Mouse (Mus musculus): ENCODE measurements around the gene Prg2. TPM values are rescaled to one million over a fixed set of nuclear protein-coding genes. Genes with fewer than 3 reads are reported as not detected.

Prg2 gene
- polyA plus RNA-seq, 1 experiment from 2014 or later: 1.3 TPM

DNA sequence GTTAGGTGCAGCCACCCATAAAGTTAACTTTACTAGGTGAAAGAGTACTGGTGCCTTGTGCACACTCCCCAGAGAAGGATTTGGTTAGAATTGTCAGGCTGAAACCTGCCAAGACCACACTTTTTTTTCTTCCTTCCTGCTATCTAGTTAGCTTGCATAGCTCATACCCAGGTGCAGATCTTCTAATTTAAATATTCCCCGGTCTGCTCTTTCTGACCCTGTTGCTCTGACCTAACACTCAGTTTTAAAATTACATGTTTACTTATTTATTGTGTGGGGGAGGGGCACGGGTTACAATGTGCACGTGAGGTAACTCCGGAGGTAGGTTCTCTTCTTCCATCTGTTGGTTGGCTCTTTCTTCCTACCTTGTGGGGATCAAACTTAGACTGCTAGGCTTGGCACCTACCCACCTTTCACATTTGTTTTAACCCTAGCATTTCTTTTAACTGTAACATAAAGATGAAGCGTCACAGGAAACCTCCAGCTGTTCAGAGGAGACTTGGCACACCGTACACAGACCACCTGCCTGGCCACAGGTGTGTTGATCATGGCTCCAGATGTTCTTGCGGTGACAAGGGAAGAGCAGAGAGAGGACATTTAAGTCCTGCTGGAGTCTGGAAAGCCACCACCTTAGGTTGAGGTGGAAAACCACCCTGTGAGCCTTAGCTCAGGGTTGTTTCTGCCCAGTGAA, 16.0 kb upstream of the Prg2 start:
- Histone ChIP-seq H3K9me3 (no peaks in the 10 kb centered on the region), H3K4me1 (no peaks in the 10 kb centered on the region), H3K4me3 (no peak overlapping the region), H3K27ac (no peak overlapping the region), H3K4me2 (replicated peaks) (no peak overlapping the region), H3K9ac (no peak overlapping the region), H3K27me3 (replicated peaks) (no peaks in the 10 kb centered on the region), H3K36me3 (no peaks in the 10 kb centered on the region)
- no peak for ATAC-seq (ENCODE audit: low FRiP score, low read depth)
- 89% methylated on average over 7 of the region's 7 CpGs for WGBS

DNA sequence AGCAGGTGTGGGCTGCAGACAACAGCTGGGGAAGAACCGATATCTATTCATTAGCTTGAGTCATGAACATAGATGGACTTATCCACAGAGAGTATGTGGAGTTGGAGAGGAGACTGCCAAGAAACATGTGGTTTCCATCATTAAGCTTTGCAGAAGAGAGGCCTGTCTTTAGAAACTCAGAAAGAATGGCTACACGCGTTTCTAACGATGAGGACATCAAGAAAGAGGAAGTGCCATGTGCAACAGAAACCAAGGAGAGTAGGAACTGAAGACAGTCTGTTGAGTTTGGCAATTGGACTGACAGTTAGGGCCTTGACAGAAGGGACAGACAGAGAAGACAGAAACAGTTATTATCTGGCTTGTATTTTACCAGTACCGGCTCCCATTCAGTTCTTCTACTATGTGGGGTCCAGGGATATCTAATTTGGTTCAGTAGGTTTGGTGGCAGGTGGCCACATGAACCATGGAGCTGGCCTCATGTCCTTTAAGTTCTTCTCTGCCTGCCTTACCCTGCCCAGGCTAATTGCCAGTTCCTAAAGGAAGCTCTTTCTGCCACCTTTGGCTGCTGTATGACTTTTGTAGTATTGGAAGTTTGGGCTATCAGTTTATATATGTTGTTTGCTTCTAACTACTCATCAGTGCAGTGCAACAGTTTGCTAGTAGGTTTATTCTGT, 12.8 kb upstream of the Prg2 start:
- Histone ChIP-seq H3K9ac (no peak overlapping the region), H3K27ac (no peak overlapping the region), H3K4me2 (replicated peaks) (no peak overlapping the region), H3K36me3 (no peaks in the 10 kb centered on the region), H3K4me3 (no peak overlapping the region), H3K9me3 (no peaks in the 10 kb centered on the region), H3K27me3 (replicated peaks) (no peaks in the 10 kb centered on the region), H3K4me1 (no peaks in the 10 kb centered on the region)
- no peak for ATAC-seq (ENCODE audit: low FRiP score, low read depth)
- 94% methylated on average over 5 of the region's 5 CpGs for WGBS

DNA sequence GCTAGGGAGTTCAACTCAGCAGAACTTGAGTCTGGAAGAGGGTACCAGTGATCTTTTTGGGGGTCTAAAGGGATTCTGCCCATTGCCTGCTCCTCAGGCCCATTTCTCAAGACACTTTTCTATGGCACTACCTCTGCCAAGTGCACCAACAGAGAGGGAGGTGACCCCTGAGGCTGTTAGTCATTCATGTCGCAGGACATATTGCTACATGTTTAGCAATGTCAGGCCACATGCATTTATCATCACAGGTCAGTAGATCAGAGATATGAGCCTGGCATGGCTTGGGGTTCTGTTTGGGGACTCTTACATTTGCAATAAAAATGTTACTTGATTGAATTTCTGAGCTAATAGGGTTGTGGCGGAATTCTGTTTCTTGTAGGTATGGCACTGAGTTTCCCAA, 4.7 kb upstream of the Prg2 start:
- Histone ChIP-seq H3K9ac (no peak overlapping the region), H3K4me2 (replicated peaks) (no peak overlapping the region), H3K36me3 (no peaks in the 10 kb centered on the region), H3K4me1 (no peaks in the 10 kb centered on the region), H3K9me3 (no peaks in the 10 kb centered on the region), H3K4me3 (no peak overlapping the region), H3K27me3 (replicated peaks) (no peaks in the 10 kb centered on the region), H3K27ac (no peak overlapping the region)
- 91% methylated on average over 2 of the region's 2 CpGs for WGBS
- no peak for ATAC-seq (ENCODE audit: low FRiP score, low read depth)

DNA sequence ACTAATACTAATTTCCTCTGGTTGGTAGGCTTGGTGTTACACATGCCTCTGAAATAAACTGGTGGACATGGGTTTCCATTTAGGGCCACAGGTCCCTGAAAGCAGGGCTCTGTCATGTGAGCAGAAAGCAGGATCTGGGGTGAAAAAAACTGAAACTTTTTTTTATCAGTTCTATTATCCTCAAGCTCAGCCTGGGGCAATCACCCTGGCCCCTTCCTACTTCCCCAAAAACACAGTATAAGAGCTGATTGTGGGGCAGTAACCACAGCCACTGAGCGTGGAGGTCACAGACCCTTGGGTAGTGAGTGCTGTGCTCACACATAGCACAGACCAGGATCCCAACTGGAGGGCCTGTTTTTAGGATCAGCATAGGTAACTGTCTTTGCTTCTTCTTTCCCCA, 7.7 kb downstream of the Prg2 start, which contains the start of gene Prg3:
Gene Prg3, plus strand, starts transcription at position 286 of the 400 bp plus-strand sequence.
- ATAC-seq (ENCODE audit: low FRiP score, low read depth): no peak
- Histone ChIP-seq H3K4me1 (no peaks in the 10 kb centered on the region), H3K27ac (no peak within 1 kb of the TSS), H3K27me3 (replicated peaks) (no peaks in the 10 kb centered on the region), H3K9me3 (no peaks in the 10 kb centered on the region), H3K4me2 (replicated peaks) (no peak within 1 kb of the TSS), H3K9ac (no peak within 1 kb of the TSS), H3K36me3 (no peaks in the 10 kb centered on the region), H3K4me3 (no peak within 1 kb of the TSS)
- 80% methylated on average over 1 of the region's 1 CpGs for WGBS

DNA sequence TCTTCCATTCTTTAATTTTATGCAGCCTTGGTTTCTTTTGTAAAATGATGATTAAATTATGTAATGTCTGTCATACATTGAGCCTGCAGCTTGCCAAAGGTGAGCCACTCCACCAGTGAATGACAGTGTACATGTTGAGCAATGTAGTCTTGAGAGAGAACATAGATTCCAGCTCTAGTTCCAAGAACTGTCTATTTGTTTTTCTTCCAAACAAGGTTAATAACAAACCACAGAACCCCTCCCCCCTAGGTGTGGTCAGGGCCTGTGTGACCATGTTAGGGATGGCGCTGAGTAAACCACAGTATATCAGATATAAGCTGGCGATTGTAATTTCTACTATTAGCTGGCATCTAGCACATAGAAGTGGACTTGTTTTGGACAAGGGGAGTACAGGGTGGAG, 16.1 kb downstream of the Prg2 start:
- no peak for ATAC-seq (ENCODE audit: low FRiP score, low read depth)
- Histone ChIP-seq H3K9ac (no peak overlapping the region), H3K27me3 (replicated peaks) (no peaks in the 10 kb centered on the region), H3K27ac (no peak overlapping the region), H3K4me3 (no peak overlapping the region), H3K4me1 (no peaks in the 10 kb centered on the region), H3K9me3 (no peaks in the 10 kb centered on the region), H3K36me3 (no peaks in the 10 kb centered on the region), H3K4me2 (replicated peaks) (no peak overlapping the region)
- 86% methylated on average over 2 of the region's 2 CpGs for WGBS

DNA sequence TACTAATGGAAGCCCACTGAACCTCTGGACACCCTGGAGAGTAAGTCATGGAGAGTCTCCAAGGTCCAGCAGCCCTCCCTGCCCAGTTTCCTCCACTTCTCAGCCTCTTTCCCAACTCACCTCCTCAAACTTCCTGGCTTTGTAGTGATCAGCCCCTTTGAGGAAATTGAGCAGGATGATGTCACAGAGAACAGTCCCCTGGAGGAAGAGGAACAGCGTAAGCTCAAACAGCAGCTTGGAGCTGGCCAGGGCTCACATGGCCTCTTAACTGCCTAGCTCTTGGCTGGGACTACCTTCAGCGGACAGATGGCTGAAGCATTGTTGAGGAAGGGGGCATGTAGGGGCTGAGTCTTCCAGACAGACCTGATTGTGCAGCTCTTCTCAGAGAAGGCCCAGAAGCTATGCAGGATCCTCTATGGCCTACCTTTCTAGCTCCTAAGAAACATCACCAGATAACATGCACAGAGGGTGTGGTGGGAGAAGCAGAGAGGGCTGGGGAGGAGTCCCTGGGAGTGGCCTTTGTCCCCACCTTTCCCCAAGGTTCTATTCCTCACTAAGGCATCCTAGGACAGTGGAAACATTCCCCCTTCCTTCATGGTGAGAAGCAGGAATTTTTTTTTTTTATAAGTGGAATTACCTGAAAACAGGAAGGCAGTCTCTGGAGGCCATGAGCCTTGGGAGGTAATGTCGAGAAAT, 19.4 kb downstream of the Prg2 start:
- H3K4me3 ChIP-seq: no peak overlapping the region
- ATAC-seq (ENCODE audit: low FRiP score, low read depth): no peak
- H3K36me3 ChIP-seq: no peaks in the 10 kb centered on the region
- WGBS: 88% methylated on average over 3 of the region's 3 CpGs
- no peak overlapping the region for H3K9ac ChIP-seq
- H3K4me2 ChIP-seq (replicated peaks): no peak overlapping the region
- H3K9me3 ChIP-seq: no peaks in the 10 kb centered on the region
- H3K4me1 ChIP-seq: no peaks in the 10 kb centered on the region
- no peaks in the 10 kb centered on the region for H3K27me3 ChIP-seq (replicated peaks)
- H3K27ac ChIP-seq: no peak overlapping the region

DNA sequence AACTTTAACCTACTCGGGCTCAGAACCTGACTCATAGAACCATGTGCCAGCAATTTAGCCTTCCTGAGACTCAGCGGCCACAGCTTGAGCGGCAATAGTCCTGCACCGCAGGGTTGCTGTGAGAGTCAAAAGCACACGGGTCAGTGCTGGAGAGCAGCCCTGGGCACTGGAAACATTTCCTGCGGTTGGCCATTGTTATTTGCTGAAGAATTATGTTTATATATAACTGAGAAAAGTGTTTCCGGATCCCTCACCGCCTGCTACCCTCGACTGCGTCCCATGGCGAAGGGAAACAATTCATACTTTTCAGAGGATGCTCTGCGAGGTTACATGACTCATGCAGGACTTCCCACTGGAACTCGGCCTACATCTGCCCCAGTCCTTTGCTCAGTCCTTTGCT, 21.2 kb downstream of the Prg2 start:
- H3K36me3 ChIP-seq: no peaks in the 10 kb centered on the region
- no peak overlapping the region for H3K27ac ChIP-seq
- H3K4me1 ChIP-seq: no peaks in the 10 kb centered on the region
- no peaks in the 10 kb centered on the region for H3K9me3 ChIP-seq
- no peak overlapping the region for H3K9ac ChIP-seq
- 74% methylated on average over 13 of the region's 13 CpGs for WGBS
- no peak overlapping the region for H3K4me3 ChIP-seq
- ATAC-seq (ENCODE audit: low FRiP score, low read depth): no peak
- H3K27me3 ChIP-seq (replicated peaks): no peaks in the 10 kb centered on the region
- no peak overlapping the region for H3K4me2 ChIP-seq (replicated peaks)

DNA sequence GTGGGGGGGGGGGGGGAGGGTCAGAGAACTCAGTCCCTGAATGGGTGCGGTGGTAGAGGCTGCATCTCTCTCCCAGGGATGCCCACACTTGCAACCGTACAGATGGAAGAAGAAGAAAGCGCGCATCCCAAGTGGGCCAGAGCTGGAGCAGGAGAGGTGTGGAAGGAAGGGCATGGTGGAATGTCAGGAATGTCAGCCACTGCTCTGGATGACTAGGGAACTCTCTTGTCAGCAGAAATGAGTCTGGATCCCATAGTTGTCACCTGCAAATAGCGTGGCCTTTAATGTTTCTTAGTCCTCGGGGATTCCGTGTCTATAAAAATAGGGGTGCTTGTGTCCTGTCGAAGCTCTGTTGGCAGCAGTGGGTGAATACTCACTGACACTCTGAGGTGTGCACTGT, 22.3 kb downstream of the Prg2 start:
- Histone ChIP-seq H3K36me3 (no peaks in the 10 kb centered on the region), H3K4me1 (no peaks in the 10 kb centered on the region), H3K27me3 (replicated peaks) (no peaks in the 10 kb centered on the region), H3K27ac (no peak overlapping the region), H3K9me3 (no peaks in the 10 kb centered on the region), H3K4me3 (no peak overlapping the region), H3K4me2 (replicated peaks) (no peak overlapping the region), H3K9ac (no peak overlapping the region)
- 84% methylated on average over 8 of the region's 8 CpGs for WGBS
- ATAC-seq (ENCODE audit: low FRiP score, low read depth): no peak

DNA sequence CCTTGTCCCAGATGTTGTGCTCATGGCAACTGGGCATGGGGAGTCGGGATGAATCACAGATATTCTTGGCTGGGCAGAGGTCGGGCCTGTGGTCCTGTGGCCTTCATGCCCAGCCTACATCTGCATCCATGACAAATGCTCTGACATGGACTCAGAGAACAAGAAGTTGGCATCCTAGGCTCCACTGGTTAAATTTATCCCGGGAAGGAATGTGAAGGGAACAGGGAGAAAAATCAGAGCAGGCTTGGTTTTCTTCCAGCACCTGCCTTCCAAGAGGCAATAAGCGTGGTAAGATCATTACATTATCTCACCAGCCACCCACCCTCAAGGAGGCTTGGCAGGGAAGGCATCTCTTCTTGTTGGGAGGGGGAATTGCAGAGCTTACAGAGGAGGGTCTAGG, 24.1 kb downstream of the Prg2 start:
- Histone ChIP-seq H3K4me2 (replicated peaks) (no peak overlapping the region), H3K4me3 (no peak overlapping the region), H3K36me3 (no peaks in the 10 kb centered on the region), H3K9ac (no peak overlapping the region), H3K9me3 (no peaks in the 10 kb centered on the region), H3K27me3 (replicated peaks) (no peaks in the 10 kb centered on the region), H3K27ac (no peak overlapping the region), H3K4me1 (no peaks in the 10 kb centered on the region)
- no peak for ATAC-seq (ENCODE audit: low FRiP score, low read depth)
- WGBS: 85% methylated on average over 4 of the region's 4 CpGs

DNA sequence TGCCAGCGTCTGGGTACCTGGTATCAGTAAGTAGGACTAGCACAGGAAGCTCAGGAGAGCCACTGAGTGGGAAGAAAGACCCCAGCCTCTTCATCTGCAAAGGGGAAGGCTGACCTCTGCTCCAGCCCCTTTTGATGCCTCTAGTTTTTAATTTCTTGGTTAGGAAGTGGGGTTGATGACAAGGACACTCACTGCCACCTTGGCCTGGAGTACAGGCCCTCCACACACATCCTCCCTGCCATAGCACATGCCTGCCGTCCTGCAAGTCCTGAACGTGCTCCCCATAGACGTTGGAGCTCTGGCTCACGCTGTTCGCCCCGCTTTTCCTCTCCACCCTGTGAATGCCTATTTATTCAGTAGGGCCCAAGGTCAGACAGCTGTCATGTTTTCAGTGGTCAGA, 26.3 kb downstream of the Prg2 start:
- 87% methylated on average over 7 of the region's 7 CpGs for WGBS
- Histone ChIP-seq H3K36me3 (no peaks in the 10 kb centered on the region), H3K4me1 (no peaks in the 10 kb centered on the region), H3K9me3 (no peaks in the 10 kb centered on the region), H3K9ac (no peak overlapping the region), H3K27ac (no peak overlapping the region), H3K4me3 (no peak overlapping the region), H3K27me3 (replicated peaks) (no peaks in the 10 kb centered on the region), H3K4me2 (replicated peaks) (no peak overlapping the region)
- no peak for ATAC-seq (ENCODE audit: low FRiP score, low read depth)

DNA sequence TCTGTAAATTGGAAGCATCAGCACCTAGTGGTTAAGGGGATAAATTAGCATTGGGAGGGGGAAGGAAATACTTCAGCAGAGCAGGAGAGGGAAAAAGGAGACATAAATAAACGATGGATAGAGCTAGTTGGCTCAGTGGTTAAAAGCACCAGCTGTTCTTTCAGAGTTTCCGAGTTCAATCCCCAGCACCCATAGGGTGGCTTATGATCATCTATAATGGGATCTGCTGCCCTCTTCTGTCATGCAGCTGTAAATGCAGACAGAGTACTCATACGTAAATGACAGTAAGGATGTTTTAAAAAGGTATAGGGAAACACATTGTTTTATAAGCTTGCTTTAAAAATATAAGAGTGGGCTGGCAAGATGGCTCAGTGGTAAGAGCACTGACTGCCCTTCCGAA, 27.5 kb downstream of the Prg2 start:
- Histone ChIP-seq H3K4me3 (no peak overlapping the region), H3K27ac (no peak overlapping the region), H3K9me3 (no peaks in the 10 kb centered on the region), H3K27me3 (replicated peaks) (no peaks in the 10 kb centered on the region), H3K36me3 (no peaks in the 10 kb centered on the region), H3K4me1 (no peaks in the 10 kb centered on the region), H3K4me2 (replicated peaks) (no peak overlapping the region), H3K9ac (no peak overlapping the region)
- no peak for ATAC-seq (ENCODE audit: low FRiP score, low read depth)
- 18% methylated on average over 4 of the region's 4 CpGs for WGBS

DNA sequence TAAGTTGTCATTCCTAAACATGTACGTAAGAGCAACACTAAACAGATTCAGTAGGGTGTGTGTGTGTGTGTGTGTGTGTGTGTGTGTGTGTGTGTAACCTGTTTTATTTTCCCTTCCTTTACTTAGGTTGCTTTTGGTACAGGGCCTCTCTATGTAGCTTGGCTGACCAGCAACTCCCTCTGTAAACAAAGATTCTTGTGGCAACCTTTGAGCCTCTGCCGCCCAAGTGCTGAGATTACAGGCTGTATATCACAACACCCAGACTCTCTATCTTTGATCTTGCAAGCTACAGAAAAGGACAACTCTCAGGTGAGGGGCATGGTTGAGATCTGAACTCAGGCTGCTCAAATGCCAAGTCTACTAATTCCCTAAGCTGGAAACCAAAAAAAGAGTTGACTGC, 29.0 kb downstream of the Prg2 start:
- no peak overlapping the region for H3K4me3 ChIP-seq
- no peak overlapping the region for H3K27ac ChIP-seq
- no peaks in the 10 kb centered on the region for H3K36me3 ChIP-seq
- WGBS: 83% methylated on average over 2 of the region's 2 CpGs
- H3K4me1 ChIP-seq: no peaks in the 10 kb centered on the region
- no peaks in the 10 kb centered on the region for H3K27me3 ChIP-seq (replicated peaks)
- no peak overlapping the region for H3K9ac ChIP-seq
- no peaks in the 10 kb centered on the region for H3K9me3 ChIP-seq
- ATAC-seq (ENCODE audit: low FRiP score, low read depth): no peak
- H3K4me2 ChIP-seq (replicated peaks): no peak overlapping the region

All from neural tube, embryonic 12.5 days (tissue).